Mouse (Mus musculus) frontal cortex, postnatal 14 days (tissue): ENCODE data around the gene Otos.

Source experiments
- DNase-seq, 2 experiments: peaks; one replicate each; pipeline ENCODE4 v3.0.0; 2022; ENCODE audit warnings: low spot score in 2 of 2

Otos gene

DNA sequence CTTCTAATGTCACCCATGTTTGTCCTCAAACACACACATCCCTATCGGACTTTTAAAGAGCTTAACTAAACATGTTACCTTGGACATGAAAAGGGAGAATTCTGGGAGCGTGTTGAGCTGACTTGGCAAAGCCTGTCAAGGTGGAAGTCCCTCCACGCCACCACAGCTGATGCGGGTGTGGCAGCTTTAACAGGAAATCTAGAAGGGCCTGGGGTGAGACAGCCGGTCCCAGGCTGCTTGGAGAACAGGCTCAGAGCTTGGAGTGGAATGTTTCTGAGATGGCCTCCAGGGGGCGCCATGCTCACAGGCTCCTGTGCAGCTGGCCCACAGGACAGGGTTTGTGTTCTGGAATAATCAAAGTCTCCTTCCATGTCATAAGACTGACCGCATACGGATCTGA lies at the start of gene Otos:
Otos (minus strand) TSS at position 169 of the 400 bp plus-strand sequence.
- DNase-seq = peak; percentile 55 to 70

DNA sequence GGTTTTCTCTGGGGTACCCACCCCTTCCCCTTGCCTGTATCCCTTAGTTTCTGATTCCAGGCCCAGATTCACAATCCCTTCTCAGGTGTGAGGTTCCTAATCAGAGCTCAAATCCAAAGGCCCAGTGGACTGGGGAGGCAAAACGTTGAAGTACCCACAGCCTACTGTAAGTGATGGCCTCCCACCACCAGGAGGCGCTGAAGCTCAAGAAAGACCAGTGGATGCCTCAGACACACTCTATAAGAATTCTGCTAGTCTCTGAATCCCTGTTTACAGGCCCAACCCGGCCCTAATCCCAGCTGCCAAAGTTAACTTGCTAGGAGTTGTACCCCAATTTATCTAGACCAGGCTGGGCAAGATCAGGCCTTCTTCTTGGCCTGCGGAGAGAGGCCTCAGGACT lies 48.2 kb upstream of the Otos start:
- peak; percentile 32 to 52 for DNase-seq

DNA sequence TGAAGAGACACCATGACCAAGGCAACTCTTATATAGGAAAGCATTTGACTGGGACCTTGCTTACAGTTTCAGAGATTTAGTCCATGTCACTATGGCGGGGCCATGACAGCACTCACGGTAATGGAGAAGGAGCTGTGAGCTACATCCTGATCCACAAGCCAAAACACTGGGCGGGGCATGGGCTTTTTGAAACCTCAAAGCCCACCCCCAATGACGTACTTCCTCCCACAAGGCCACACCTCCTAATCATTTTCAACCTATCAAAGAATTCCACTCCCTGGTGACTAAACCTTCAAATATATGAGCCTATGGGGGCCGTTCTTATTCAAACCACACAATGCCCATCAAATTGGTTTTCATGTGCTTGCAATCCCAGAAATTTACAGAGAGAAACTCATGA lies 47.1 kb upstream of the Otos start:
- DNase-seq = no peak

DNA sequence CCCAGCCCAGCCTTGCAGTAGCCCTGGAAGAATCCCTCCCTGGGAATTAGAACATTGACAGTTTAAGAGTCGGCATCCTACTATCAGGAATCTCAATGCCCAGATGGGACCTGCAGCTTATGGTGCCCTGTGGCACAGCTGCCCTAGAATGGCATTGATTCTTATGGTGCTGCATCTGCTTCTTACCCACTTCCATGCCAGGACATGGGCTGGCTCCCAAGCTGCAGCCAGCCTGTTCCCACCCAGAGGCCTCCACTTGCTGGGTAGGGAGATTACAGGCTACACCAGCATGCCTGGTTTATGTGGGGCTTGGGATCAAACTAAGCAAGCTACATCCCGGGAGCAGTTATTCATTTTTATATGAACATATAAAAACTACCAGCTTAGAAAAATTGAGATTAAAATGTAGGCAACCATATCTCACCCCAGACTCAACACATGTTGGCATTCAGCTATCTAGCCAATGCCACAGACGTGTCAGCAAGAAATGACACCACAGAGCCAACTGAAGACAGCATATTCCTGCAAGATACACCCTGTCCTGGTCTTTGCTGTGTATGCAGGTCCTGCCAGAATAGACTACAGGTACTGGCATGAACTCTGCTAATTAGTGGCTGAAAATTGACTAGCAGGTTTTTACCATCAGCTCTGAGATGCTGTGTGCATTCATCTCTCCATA lies 42.7 kb upstream of the Otos start:
- DNase-seq = no peak

DNA sequence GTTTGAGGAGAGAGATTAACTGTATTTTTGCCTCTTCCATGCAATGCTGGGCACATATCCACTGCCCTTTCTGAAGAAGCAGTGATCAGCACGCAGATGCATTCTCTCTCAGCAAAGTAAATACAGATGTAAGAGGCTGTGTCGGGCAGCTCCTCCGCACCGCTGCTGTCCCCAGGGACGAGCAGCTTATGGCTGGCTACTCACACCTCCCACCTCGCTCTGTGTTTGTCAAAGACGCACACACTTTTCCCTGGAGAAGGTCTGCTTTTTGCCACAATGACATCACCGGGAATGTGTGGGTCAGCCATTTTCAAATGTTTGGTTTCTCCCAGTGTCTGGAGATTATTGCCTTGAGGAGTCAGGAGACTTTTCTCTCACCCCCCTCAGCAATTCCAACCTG lies 38.4 kb upstream of the Otos start:
- DNase-seq = no peak

DNA sequence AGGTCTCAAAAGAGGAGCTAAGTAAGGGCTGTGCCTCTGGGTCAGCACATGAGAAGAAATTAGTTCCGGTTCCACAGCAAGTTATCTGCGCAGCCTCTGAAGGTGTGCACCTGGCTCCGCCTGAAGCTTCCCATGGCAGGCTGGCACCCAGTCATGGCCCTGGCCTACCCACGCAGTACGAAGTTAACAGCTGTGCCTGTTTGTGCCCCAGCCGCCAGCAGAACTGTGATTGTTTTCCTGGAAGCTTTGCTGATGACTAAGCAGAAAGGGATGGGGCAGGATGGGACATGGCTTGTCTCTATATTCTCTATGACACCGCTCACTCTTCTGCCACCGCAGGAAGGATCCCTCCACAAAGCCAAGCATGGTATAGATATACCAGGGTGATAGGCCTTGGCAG lies 34.5 kb upstream of the Otos start:
- DNase-seq = no peak

DNA sequence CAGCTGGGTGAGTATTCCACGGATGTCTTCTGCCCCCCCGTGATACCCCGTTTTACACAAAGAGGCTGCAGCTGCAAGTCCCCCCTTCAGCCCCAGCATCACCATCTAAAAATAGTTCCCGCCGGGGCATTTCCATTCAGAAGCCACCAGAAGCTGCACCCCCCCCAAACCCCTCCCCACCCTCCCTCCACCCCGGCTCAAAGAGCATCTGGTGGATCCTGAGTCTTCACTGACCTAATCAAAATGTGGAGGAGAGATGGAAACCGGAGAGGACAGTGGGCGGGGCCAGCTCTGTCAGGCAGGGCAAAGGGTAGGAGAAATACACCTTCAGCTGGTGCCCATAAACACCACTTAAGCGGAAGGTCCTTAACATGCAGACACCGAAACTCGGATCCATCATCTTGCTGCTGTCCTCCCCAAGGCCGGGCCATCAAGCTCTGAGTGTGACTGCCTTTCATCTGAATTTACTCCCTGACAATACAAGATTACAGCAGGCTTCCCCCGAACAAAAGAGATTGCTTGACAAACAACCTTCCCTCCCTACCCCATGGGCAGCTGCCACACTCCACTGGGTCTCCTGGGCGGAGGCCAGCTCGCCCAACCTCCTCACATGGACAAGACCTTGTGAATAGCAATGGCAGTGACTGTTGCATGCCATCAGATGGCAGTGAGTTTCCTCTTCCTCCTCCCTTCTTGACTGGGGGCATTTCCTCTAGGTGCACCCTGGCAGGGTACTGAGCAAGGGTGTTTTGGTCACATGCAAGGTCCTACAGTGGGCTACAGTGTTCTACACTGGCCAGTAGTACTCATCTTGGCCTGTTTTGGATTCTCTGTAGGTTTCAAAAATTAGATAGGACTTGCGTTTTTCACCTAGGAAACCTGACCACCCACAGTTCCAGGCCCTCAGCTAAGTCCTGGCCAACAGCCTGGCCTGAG lies 32.3 kb upstream of the Otos start:
- DNase-seq = no peak

DNA sequence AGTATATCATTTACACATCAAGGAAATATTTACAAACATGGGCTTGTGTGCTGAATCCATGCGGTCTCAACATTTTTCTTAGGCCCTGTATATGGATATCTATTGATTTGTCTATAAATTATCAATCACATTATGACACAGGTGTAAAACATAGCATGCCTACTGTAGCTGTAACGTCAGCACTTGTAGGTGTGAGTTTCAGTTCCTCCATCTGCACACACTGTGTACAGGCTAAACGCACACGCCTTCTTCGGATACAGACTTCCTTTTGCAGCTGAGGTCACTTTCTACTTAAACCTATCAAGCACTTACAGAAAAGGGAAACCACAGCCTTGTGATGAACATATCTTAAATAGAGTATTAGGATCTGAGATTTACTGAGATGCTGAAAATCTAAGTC lies 30.1 kb upstream of the Otos start:
- DNase-seq = no peak

DNA sequence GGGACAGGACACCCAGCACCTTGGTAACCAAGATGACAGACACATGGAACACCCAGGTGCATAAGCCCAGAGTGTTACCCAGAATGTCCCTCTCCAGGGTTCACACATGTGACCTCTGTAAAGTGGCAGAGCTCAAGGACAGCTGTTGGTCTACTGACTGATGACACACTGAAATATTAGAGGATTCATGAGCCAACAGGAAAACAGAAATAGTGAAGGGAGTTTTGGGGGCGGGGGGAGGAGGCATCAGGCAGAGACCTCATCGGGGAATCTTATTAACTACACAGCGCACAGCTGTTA lies 28.0 kb upstream of the Otos start:
- no peak for DNase-seq

DNA sequence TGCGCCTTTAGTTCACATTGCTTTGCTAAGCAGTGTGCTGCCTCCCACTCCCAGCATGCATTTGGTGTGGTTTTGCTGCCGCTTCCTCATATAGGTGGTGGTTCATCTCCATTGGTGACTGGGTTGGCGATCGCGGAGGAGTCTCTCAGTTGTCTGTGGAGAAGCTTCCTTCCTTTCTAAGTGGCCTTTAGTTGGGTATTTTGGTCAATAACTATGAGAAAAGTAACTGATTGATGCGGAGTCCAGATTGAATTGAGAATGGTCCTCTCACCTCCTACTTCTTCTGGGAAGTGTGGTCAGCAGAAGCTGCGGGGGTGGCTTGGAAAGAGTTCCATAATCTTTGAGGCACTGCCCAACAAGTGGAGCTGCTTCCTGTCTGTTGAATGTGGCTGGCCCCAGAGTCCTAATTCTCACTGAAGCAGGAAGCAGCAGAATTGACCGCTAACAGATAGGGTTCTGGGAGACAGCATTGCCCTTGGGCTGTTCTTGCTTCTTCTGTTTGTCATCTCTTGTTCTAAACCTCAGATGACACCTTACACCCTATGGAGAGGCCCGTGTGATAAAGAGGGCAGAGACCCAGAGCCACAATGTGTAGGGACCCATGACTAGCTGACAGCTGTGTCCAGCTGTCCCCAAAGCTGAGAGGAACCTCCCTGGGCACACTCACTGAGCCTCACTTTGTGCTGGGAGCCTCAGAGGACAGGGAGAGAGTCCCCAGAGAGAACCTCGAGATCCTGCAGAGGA lies 27.5 kb upstream of the Otos start:
- peak in 1 of 2 experiments; percentile 23 for DNase-seq

DNA sequence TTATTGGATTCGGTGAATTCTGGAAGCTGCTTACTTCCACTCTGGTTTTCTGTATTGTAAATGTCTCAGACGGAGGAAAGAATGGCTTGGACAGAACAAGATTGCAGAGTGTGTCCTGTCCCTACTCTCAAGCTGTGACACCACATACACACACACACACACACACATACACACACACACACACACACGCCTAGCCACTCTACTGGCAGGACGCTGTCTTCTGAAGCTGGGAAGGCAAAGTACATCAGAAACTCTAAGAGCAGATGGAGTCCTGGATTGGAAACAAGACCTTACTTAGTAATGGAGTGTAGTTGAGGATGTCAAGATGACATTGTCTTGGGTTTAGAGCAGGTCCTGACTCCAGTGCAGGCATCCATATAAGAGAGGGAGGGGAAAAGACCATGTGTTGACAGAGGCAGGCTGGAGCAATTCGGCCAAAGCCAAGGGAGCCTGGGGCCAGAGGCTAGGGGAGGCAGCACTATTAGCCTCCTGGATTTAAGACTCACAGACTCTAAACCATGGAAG lies 24.7 kb upstream of the Otos start:
- no peak for DNase-seq

DNA sequence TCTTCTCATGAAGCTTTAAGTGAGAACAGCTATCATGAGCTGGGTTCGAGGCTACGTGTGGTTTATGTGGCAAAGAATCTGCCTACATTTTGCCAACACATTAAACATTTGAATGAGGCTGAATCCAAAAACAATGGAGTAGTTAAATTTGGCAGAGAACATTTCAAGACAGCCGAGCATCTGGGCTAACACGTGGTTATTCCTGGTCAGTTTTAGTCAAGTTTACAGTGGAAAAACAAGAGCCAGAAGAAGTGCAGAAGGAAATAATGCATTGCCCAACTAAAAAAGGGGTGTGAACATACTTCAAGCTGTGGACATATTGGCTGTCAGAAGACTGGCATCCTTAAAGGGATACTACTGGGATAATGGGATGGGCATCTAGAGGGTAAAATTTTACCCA lies 22.7 kb upstream of the Otos start:
- DNase-seq = no peak

DNA sequence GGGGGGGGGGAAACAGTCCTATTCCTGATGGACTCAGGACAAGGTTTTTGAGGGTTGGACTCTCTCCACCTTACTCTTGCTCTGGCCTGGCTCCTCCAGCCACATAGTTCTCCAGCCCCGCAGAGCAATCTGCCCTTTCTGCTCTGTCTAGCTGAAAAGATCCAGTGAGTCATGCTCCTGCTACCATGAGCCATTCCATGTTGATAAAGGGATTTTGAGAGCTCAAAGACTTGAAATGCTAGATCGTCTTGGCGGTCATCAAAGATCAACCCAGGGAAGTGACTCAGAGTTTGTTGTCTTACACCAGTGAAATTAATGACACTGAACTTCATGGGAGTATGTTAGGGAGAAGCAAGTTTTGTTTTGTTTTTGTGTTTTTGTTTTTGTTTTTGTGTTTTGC lies 20.8 kb upstream of the Otos start:
- DNase-seq = no peak

DNA sequence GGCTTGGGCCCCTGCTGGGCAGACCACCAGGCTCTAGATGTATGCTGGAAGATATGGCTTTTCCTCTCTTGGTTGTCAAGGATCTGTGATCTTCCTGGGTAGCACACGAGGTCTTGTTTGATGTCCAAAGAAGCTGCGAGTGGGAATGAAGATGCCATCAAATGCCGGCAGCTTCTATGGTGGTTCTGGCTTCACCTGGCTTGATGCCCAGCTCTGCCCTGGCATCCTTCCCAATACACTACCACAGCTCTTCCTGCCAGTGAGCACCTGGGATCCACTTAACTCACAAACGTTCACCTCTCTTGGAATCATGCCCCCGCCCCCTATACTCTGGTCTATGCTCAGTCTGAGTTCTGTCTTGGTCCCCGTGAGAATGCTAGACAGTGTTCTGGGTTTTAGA lies 18.5 kb upstream of the Otos start:
- DNase-seq = no peak

DNA sequence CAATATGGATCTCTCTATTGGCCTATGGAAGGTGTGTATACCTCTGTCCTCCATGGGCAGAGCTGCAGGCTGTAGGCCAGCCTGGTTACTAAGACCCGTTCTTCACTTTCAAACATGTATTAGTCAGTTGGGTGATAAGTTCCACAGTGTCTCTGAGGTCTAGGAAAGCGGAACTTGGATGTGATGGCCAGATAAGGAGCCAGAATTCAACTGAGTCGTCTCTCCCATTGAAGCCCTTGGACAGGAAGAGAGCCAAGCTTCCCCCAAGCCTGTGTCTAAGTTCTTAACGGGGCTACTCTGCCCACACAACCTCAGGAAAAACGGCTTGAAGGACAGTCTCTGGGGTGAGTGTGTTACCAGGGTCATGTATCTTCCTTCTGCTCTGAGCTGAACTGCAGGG lies 10.8 kb upstream of the Otos start:
- no peak for DNase-seq

DNA sequence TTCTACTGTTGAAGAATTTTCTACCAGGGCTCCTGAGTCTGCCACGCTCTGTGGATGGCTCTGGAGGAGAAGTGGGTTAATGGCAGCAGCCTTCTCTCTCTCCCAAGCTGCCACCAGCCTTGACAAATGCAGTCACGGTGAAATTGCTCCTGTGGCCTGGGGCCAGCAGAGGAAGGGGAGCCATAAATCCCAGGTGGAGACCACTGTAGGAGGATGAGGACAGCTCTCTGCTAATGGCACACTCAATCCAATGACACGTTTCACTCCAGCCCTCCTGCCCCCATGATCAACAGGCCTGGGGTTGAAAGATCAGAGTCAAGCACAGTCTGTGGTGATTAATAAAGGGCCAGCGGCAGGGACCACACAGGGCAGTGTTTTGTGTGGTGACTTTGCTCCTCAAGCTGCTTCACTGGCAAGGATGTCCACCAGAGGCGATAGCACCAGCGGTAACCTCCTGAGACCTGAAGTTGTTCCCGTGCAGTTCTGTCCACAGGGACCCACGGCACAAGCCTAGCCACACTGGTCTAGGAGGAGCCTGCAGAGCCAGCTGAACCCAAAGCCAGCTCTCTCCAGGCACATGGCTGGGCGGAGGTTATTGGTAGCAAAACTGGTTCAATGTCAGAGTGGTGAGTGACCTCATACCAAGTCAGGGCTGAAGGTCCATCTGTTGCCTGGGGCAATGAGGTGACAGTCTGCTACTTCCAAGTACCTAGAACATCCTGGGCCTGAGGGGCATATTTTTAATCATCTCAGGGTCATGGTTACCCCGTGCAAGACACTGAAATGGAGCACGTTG lies 8.6 kb upstream of the Otos start:
- DNase-seq = no peak

DNA sequence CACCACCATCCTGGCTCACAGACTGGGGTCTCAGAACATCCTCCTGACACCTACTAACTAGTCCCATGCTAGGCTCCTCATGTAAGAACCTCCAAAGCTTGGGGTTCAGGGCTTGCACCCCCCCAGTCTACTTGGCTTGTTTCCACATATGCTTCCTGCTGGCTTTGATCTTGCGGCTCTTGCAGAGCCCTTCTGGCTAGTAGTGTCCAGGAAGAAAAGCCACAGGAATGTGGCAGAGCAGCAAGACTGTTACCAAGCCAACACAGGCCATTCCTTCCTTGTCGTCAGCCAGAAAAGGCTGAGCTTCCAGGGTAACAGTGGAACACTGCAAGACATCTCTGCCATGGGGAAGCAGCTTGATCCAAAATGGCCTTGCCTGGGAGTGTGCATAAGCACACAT lies 6.0 kb upstream of the Otos start:
- no peak for DNase-seq

DNA sequence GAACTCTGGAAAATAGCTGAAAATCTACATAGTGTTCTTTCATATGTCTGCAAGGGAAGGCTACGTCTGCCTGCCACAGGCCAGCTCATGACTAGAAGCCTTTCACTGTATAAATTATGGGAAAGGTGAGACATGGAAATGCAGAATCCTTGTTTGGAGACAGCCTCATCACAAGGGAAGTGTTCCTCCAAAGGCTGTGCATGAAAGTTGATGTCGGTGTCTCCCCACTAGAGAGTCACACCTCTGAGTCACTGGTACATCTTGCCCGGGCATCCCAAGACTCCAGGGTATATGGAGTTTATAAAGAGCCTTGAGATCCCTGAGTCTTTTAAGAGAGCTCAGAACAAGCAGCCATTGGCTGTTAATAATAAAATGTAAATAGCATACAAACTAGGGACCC lies 4.5 kb upstream of the Otos start:
- no peak for DNase-seq

DNA sequence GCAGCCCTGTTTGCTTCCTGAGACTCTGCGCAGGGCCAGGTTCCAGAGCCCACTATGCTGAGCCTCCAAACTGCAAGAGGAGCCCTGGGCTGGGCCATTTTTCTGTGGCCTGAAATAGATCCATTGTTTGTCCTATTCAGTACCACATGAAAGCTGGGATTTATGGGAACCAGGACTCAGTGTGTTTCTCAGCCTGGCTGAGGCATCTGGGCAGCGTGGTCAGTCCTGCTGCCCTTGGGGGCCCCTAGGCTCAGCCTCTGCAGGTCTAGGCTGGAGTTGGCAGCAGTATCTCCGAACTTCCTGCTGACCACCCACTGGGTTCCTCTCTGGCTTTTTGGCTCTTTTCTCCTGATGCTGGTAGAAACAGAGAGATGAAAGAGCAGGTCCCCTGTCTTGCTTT lies 2.8 kb upstream of the Otos start:
- DNase-seq = no peak

DNA sequence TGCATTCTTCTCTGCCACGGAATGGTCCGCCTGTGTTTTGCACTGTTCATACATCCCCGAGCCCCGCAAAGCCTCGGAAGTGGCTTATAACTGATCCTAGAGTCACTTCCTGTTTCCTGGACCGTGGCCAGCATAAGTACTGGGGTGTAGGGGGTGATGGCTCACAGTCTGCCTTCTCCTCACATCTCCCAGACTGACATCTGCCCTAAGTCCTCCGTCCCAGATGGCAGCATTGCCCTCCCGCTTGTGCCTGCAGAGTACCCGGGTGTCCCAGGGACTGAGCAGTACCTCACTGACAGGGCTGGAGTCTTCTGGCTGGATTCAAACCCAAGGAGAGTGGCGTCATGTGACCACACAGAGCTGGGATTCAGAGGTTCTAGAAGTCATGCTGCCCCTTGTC lies 444 bp downstream of the Otos start:
- DNase-seq = no peak

DNA sequence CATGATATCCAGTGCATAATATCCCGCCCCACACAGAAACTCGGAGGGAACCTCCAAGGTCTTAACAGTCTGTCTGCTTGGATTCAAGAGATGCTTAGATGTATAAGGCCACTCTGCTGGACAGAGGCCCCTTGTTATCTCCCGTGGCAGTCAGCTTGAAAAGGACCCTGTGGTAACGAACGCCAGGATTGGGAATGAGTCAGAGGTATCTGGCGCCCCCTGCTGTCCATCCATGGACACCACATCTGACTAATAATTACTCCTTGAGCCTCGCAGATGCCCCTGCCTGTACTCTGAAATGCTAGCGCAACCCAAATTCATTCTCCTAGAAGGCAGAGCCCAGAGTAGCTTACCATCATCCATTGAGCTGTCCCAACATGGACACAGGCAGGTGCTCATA lies 889 bp downstream of the Otos start:
- peak in 1 of 2 experiments; percentile 74 for DNase-seq

DNA sequence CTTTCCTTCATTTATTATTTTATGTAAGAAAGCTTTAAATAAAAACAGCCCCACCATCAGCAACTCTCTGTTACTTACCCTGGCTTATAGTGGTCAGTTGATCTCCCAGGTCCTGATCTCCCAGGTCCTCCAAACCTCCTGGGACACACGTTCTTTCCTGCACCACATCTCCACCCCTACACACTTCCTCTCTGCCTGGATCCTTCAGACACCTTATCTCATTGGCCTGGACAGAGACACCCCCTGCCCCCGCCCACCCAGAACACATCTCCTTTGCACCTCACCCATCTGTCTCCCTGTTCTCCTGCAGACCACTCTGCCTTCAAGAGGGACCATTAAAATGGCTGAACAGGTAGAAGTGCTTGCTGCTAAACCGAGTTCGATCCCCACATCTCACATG lies 1.6 kb downstream of the Otos start:
- no peak for DNase-seq
